Mouse (Mus musculus): ENCODE measurements around the gene 2810004N23Rik.

DNA sequence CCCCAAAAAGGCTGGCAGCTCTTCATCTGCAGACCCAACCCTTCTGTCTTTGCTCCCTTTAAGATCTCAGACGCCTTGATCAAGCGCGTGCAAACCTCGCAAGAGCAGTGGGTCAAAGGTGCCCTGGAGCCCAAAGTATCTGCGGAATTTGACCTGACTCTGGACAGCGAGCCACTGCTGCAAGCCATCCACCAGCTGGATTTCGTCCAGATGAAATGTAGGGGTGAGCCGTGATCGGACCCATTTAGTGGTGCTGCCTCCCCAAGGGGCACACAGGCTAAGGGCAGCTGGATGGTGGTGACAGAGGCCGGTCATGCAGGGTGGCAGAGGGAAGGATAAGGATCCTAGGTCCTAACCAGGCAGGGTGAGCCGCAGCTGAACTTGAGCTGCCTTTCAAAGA is 42.8 kb downstream of the 2810004N23Rik start:
- no peak for TF ChIP-seq EP300 (IDR thresholded peaks at IDR 0.05)
- no peak for TF ChIP-seq CTCF (IDR thresholded peaks at IDR 0.05)

Data from lung, postnatal 0 days (tissue).